ENCODE assay signal across 8 mouse cellular contexts in the genomic region with DNA sequence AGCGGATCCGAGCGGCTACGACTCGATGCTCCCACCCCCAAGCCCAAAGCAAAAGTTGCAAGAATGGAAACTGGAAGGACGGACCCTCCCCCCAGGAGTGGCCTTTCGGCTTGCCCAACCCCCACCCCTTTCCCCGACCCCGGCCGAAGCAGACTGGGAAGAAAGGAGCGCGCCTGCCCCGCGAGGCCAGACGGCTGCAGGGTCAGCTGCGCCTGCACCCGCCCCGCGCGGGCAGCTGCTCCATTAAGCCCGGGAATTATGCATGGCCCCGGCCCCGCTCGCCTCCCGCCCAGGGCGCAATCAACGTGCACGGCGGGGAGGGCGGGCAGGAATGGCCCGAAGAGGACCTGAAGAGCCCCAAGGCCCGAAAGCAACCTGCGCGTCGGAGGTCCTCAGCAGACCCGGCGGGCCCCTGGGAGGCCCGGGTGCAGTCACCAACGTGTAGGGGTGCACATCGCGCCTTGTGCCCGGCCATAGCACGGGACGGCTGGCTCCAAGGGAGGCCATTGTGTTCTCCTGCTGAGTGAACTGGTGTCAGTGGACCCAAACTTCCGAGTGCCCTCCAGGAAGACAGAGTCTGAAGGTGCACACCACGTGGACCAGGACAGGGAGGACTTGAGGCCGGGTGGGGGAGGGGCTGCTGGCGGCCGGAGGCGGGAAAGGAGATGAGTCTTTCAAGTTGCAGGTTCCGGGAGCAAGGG. TPM values are rescaled to one million over a fixed set of nuclear protein-coding genes. Genes with fewer than 3 reads are reported as not detected.
DNase-seq lines count a peak whose midpoint lies in the region; ATAC-seq lines count a peak whose summit lies in the region.

No protein-coding gene starts in this region.

- H3K4me2 ChIP-seq in heart, embryonic 12.5 days: peak overlapping the region; percentile 84
- peak overlapping the region; percentile 61 for H3K4me2 ChIP-seq in hindbrain, embryonic 16.5 days (ENCODE audit: low read length)
- H3K4me2 ChIP-seq in liver, embryonic 12.5 days: peak overlapping the region; percentile 63
- H3K4me2 ChIP-seq in stomach, embryonic 16.5 days (ENCODE audit: low read depth, low read length): peak overlapping the region; percentile 96

- ATAC-seq in heart, embryonic 12.5 days (ENCODE audit: insufficient number of reproducible peaks, low FRiP score): peak; percentile 70
- ATAC-seq in hindbrain, embryonic 16.5 days: peak; percentile 14
- peak; percentile 42; the same call in 1 of the 2 replicates for ATAC-seq in liver, embryonic 12.5 days
- ATAC-seq in stomach, embryonic 16.5 days (ENCODE audit: insufficient read depth, low FRiP score): peak; percentile 54

- peaks cover 13% of the 10 kb centered on the region for H3K27me3 ChIP-seq in heart, embryonic 12.5 days (replicated peaks)
- H3K27me3 ChIP-seq in hindbrain, embryonic 16.5 days (replicated peaks; ENCODE audit: control insufficient read depth, insufficient read depth, low read length): no peaks in the 10 kb centered on the region; the same call in 1 of the 2 replicates
- peaks cover 95% of the 10 kb centered on the region for H3K27me3 ChIP-seq in liver, embryonic 12.5 days (replicated peaks)
- H3K27me3 ChIP-seq in stomach, embryonic 16.5 days (ENCODE audit: control insufficient read depth, insufficient read depth, low read length): no peaks in the 10 kb centered on the region

- WGBS in heart, embryonic 12.5 days: under 1% methylated on average over 51 of the region's 51 CpGs
- WGBS in hindbrain, embryonic 16.5 days: 3% methylated on average over 49 of the region's 51 CpGs
- WGBS in liver, embryonic 12.5 days (ENCODE audit: insufficient replicate concordance): 2% methylated on average over 51 of the region's 51 CpGs
- 2% methylated on average over 51 of the region's 51 CpGs for WGBS in stomach, embryonic 16.5 days

- no peaks in the 10 kb centered on the region for H3K36me3 ChIP-seq in heart, embryonic 12.5 days
- H3K36me3 ChIP-seq in hindbrain, embryonic 16.5 days (ENCODE audit: control insufficient read depth, insufficient read depth, low read length): no peaks in the 10 kb centered on the region
- H3K36me3 ChIP-seq in liver, embryonic 12.5 days: no peaks in the 10 kb centered on the region
- no peaks in the 10 kb centered on the region for H3K36me3 ChIP-seq in stomach, embryonic 16.5 days (ENCODE audit: control insufficient read depth, insufficient read depth, low read length)

- intact Hi-C loops in heart, postnatal 36 days (cut with DNase I): no loop called here

- peak overlapping the region; percentile 58 for H3K4me3 ChIP-seq in heart, embryonic 12.5 days
- peak overlapping the region; percentile 35 for H3K4me3 ChIP-seq in hindbrain, embryonic 16.5 days (ENCODE audit: low read length)
- H3K4me3 ChIP-seq in liver, embryonic 12.5 days: peak overlapping the region; percentile 34
- peak overlapping the region; percentile 51 for H3K4me3 ChIP-seq in stomach, embryonic 16.5 days (replicated peaks; ENCODE audit: low read length)

- no peaks in the 10 kb centered on the region for H3K9me3 ChIP-seq in heart, embryonic 12.5 days (replicated peaks)
- H3K9me3 ChIP-seq in hindbrain, embryonic 16.5 days (ENCODE audit: control insufficient read depth, low read length): no peaks in the 10 kb centered on the region
- H3K9me3 ChIP-seq in liver, embryonic 12.5 days (replicated peaks): no peaks in the 10 kb centered on the region
- H3K9me3 ChIP-seq in stomach, embryonic 16.5 days (replicated peaks; ENCODE audit: control insufficient read depth, low read length): no peaks in the 10 kb centered on the region

- DNase-seq in heart, postnatal 36 days: no peak
- peak; percentile 90 for DNase-seq in embryo, embryonic 11 days
- DNase-seq in right cerebral cortex, adult 18-20 months: no peak
- DNase-seq in natural killer cell, adult 2 months (ENCODE audit: low spot score in 2 of 2): no peak

- H3K9ac ChIP-seq in heart, embryonic 12.5 days: peak overlapping the region; percentile 76
- peak overlapping the region; percentile 56 for H3K9ac ChIP-seq in hindbrain, embryonic 16.5 days (ENCODE audit: low read depth, low read length)
- H3K9ac ChIP-seq in liver, embryonic 12.5 days: no peak overlapping the region
- H3K9ac ChIP-seq in stomach, embryonic 16.5 days (ENCODE audit: low read length): peak overlapping the region; percentile 74

- H3K27ac ChIP-seq in heart, embryonic 12.5 days (ENCODE audit: poor library complexity, severe bottlenecking): peak overlapping the region; percentile 91
- H3K27ac ChIP-seq in hindbrain, embryonic 16.5 days (ENCODE audit: low read depth, low read length): peak overlapping the region; percentile 56; the same call in 1 of the 2 replicates
- no peak overlapping the region for H3K27ac ChIP-seq in liver, embryonic 12.5 days
- peak overlapping the region; percentile 60 for H3K27ac ChIP-seq in stomach, embryonic 16.5 days (ENCODE audit: low read length)

- H3K4me1 ChIP-seq in heart, embryonic 12.5 days (replicated peaks): peaks cover 67% of the 10 kb centered on the region
- H3K4me1 ChIP-seq in hindbrain, embryonic 16.5 days (ENCODE audit: control insufficient read depth, insufficient read depth, low read depth, low read length): peaks cover 42% of the 10 kb centered on the region
- H3K4me1 ChIP-seq in liver, embryonic 12.5 days: 0 out of 2 replicates have a peak, but pooled peaks cover 4% of the 10 kb centered on the region
- H3K4me1 ChIP-seq in stomach, embryonic 16.5 days (ENCODE audit: control insufficient read depth, insufficient read depth, low read length): peaks cover 37% of the 10 kb centered on the region

RNA-seq across cellular contexts. Expression of a gene that starts 23.0 kb away (rescaled TPM):
- polyA plus RNA-seq in heart, embryonic 12.5 days (2016; fragmentation: Nextera tagmentation; extraction: Ambion mirVana): 4.9 and 5.0 TPM in 2 replicates
- total RNA-seq in heart, postnatal 36 days (2021): under 1 TPM; 0.76 to 0.86 TPM
- polyA plus RNA-seq in hindbrain, embryonic 16.5 days (2015; fragmentation: Nextera tagmentation; extraction: Ambion mirVana): 12.0 and 16.7 TPM in 2 replicates
- 0.30 and 0.31 TPM in 2 replicates for polyA plus RNA-seq in liver, embryonic 12.5 days (2016; fragmentation: Nextera tagmentation; extraction: Ambion mirVana)
- polyA plus RNA-seq in stomach, embryonic 16.5 days (2015; fragmentation: Nextera tagmentation; extraction: Ambion mirVana): 2.3 and 2.6 TPM in 2 replicates

Comparison
In these comparisons a context has a peak if more than half of its experiments do, and no peak if none do; other contexts are left out.
1. ATAC-seq: peak in every context shown above with its lines; median percentile 70 in heart, embryonic 12.5 days; 54 in stomach, embryonic 16.5 days; 42 in liver, embryonic 12.5 days; 14 in hindbrain, embryonic 16.5 days.